Mouse (Mus musculus) MEL (cell line): Measurements from ENCODE around the gene Tmem144. TPM values are rescaled to one million over a fixed set of nuclear protein-coding genes. Genes with fewer than 3 reads are reported as not detected.

Experiments
- DNase-seq: peaks from one replicate; pipeline ENCODE4 v3.0.0; 2011; ENCODE audit warnings: low read depth, low spot score
- H3K27ac ChIP-seq: 2 replicates; pipeline ENCODE4 v1.5.1; 2012; ENCODE audit warnings: low read depth, mild to moderate bottlenecking, control low read depth, low read length, moderate library complexity; ENCODE audit not compliant: control insufficient read depth
- H3K27me3 ChIP-seq, 2 experiments: fragments of 150-350 bp in 1 of 2; sonication (generic) in 1 of 2; 2 replicates each; pipeline ENCODE4 v1.6.1; 2012; ENCODE audit warnings: low read length in 2 of 2, mild to moderate bottlenecking in 2 of 2, improper control_type of control experiment in 1 of 2, moderate library complexity in 1 of 2; ENCODE audit not compliant: insufficient read depth in 2 of 2, control insufficient read depth in 1 of 2
- H3K36me3 ChIP-seq, 2 experiments: 2 replicates each; pipeline ENCODE4 v1.6.1; 2012 to 2014; ENCODE audit warnings: low read length in 2 of 2, improper control_type of control experiment in 1 of 2, inconsistent platforms in 1 of 2, mild to moderate bottlenecking in 1 of 2; ENCODE audit not compliant: insufficient read depth in 2 of 2, control insufficient read depth in 1 of 2
- H3K4me1 ChIP-seq, 2 experiments: fragments of 150-350 bp in 1 of 2; sonication (generic) in 1 of 2; 2 replicates each; pipeline ENCODE4 v1.6.1; 2012; ENCODE audit warnings: low read length in 2 of 2, improper control_type of control experiment in 1 of 2, mild to moderate bottlenecking in 1 of 2; ENCODE audit not compliant: insufficient read depth in 2 of 2, control insufficient read depth in 1 of 2
- H3K4me3 ChIP-seq, 2 experiments: fragments of 150-350 bp in 1 of 2; sonication (generic) in 1 of 2; 2 replicates each; pipeline ENCODE4 v1.5.1; 2012; ENCODE audit warnings: low read depth in 2 of 2, low read length in 2 of 2, mild to moderate bottlenecking in 2 of 2, moderate library complexity in 2 of 2, control low read depth in 1 of 2, improper control_type of control experiment in 1 of 2; ENCODE audit not compliant: control insufficient read depth in 1 of 2, insufficient read depth in 1 of 2
- H3K79me2 ChIP-seq: 2 replicates; pipeline ENCODE4 v1.6.1; 2012; ENCODE audit warnings: mild to moderate bottlenecking, low read length, moderate library complexity; ENCODE audit not compliant: control insufficient read depth, poor library complexity, insufficient read depth
- H3K9ac ChIP-seq: 2 replicates; pipeline ENCODE4 v1.6.1; 2012; ENCODE audit warnings: low read depth, mild to moderate bottlenecking, control low read depth, low read length, moderate library complexity; ENCODE audit not compliant: control insufficient read depth, poor library complexity, severe bottlenecking
- H3K9me3 ChIP-seq: fragments of 150-350 bp; sonication (generic); replicated peaks from 2 replicates; pipeline ENCODE4 v1.6.1; 2012; ENCODE audit warnings: mild to moderate bottlenecking, low read length, improper control_type of control experiment, moderate library complexity; ENCODE audit not compliant: insufficient read depth
- BHLHE40 ChIP-seq: IDR thresholded peaks from 2 replicates; pipeline ENCODE4 v1.6.1; 2012; ENCODE audit warnings: low read depth, mild to moderate bottlenecking, inconsistent platforms, low read length, improper control_type of control experiment, borderline replicate concordance
- CHD1 ChIP-seq: IDR thresholded peaks from 2 replicates; pipeline ENCODE4 v1.6.1; 2012; ENCODE audit warnings: low read depth, mild to moderate bottlenecking, inconsistent platforms, low read length, improper control_type of control experiment
- CHD2 ChIP-seq: IDR thresholded peaks from 2 replicates; pipeline ENCODE4 v1.6.1; 2011; ENCODE audit warnings: low read length, improper control_type of control experiment
- CTCF ChIP-seq, 3 experiments: IDR thresholded peaks in 2 of 3; conservative IDR thresholded peaks in 1 of 3; 2 replicates each; pipeline ENCODE4 v1.5.1; 2011 to 2012; ENCODE audit warnings: low read length in 3 of 3, low read depth in 2 of 3, mild to moderate bottlenecking in 2 of 3, improper control_type of control experiment in 1 of 3, inconsistent platforms in 1 of 3, mixed read lengths in 1 of 3, moderate library complexity in 1 of 3; ENCODE audit not compliant: control insufficient read depth in 1 of 3, insufficient read depth in 1 of 3, poor library complexity in 1 of 3, severe bottlenecking in 1 of 3
- E2F4 ChIP-seq: IDR thresholded peaks from 2 replicates; pipeline ENCODE4 v1.6.1; 2011; ENCODE audit warnings: low read depth, low read length, improper control_type of control experiment, borderline replicate concordance
- ETS1 ChIP-seq: IDR thresholded peaks from 2 replicates; pipeline ENCODE4 v1.6.1; 2012; ENCODE audit warnings: low read depth, mild to moderate bottlenecking, inconsistent platforms, low read length, improper control_type of control experiment, moderate library complexity
- GABPA ChIP-seq: IDR thresholded peaks from 2 replicates; pipeline ENCODE4 v1.6.1; 2012; ENCODE audit warnings: low read depth, mild to moderate bottlenecking, inconsistent platforms, low read length, improper control_type of control experiment, moderate library complexity
- HCFC1 ChIP-seq: IDR thresholded peaks from 2 replicates; pipeline ENCODE4 v1.6.1; 2012; ENCODE audit warnings: low read depth, mild to moderate bottlenecking, inconsistent platforms, low read length, improper control_type of control experiment, moderate library complexity
- JUND ChIP-seq: IDR thresholded peaks from 2 replicates; pipeline ENCODE4 v1.6.1; 2011; ENCODE audit warnings: low read depth, mild to moderate bottlenecking, improper control_type of control experiment, low read length
- KAT2A ChIP-seq: conservative IDR thresholded peaks from 2 replicates; pipeline ENCODE4 v1.6.1; 2012; ENCODE audit warnings: low read depth, low read length, improper control_type of control experiment, inconsistent platforms
- MAFK ChIP-seq: IDR thresholded peaks from 2 replicates; pipeline ENCODE4 v1.6.1; 2011; ENCODE audit warnings: low read depth, mild to moderate bottlenecking, low read length, improper control_type of control experiment, borderline replicate concordance
- MAX ChIP-seq: IDR thresholded peaks from 2 replicates; pipeline ENCODE4 v1.6.1; 2011; ENCODE audit warnings: low read length, improper control_type of control experiment
- MAZ ChIP-seq: IDR thresholded peaks from 2 replicates; pipeline ENCODE4 v1.6.1; 2012; ENCODE audit warnings: low read depth, mild to moderate bottlenecking, inconsistent platforms, low read length, improper control_type of control experiment
- MEF2A ChIP-seq: IDR thresholded peaks from 2 replicates; pipeline ENCODE4 v1.6.1; 2014; ENCODE audit warnings: low read depth, mild to moderate bottlenecking, inconsistent platforms, low read length, improper control_type of control experiment; ENCODE audit not compliant: poor library complexity, insufficient replicate concordance, severe bottlenecking; ENCODE audit errors: extremely low read depth
- MXI1 ChIP-seq: IDR thresholded peaks from 2 replicates; pipeline ENCODE4 v1.6.1; 2011; ENCODE audit warnings: mild to moderate bottlenecking, low read depth, low read length, improper control_type of control experiment
- MYB ChIP-seq: IDR thresholded peaks from 2 replicates; pipeline ENCODE4 v1.6.1; 2011; ENCODE audit warnings: mild to moderate bottlenecking, low read depth, low read length, improper control_type of control experiment
- MYC ChIP-seq: IDR thresholded peaks from 2 replicates; pipeline ENCODE4 v1.6.1; 2011; ENCODE audit warnings: low read depth, mild to moderate bottlenecking, low read length, improper control_type of control experiment, moderate library complexity
- NELFE ChIP-seq: IDR thresholded peaks from 2 replicates; pipeline ENCODE4 v1.6.1; 2011; ENCODE audit warnings: low read depth, low read length, improper control_type of control experiment
- NRF1 ChIP-seq: IDR thresholded peaks from 2 replicates; pipeline ENCODE4 v1.6.1; 2014; ENCODE audit warnings: low read depth, mild to moderate bottlenecking, inconsistent platforms, low read length, improper control_type of control experiment, moderate library complexity; ENCODE audit not compliant: poor library complexity, insufficient read depth, severe bottlenecking
- POLR2A ChIP-seq, 2 experiments: IDR thresholded peaks; 2 replicates each; pipeline ENCODE4 v1.6.1; 2011 to 2012; ENCODE audit warnings: low read length in 2 of 2, mild to moderate bottlenecking in 2 of 2, control low read depth in 1 of 2, improper control_type of control experiment in 1 of 2, low read depth in 1 of 2, moderate library complexity in 1 of 2; ENCODE audit not compliant: control insufficient read depth in 1 of 2, insufficient read depth in 1 of 2, poor library complexity in 1 of 2
- POLR2AphosphoS2 ChIP-seq: IDR thresholded peaks from 2 replicates; pipeline ENCODE4 v1.6.1; 2011; ENCODE audit warnings: low read length, improper control_type of control experiment
- POLR2AphosphoS5 ChIP-seq: IDR thresholded peaks from 2 replicates; pipeline ENCODE4 v1.6.1; 2012; ENCODE audit warnings: low read depth, borderline replicate concordance, mild to moderate bottlenecking, inconsistent platforms, low read length, moderate library complexity, mixed read lengths
- RAD21 ChIP-seq: IDR thresholded peaks from 2 replicates; pipeline ENCODE4 v1.6.1; 2011; ENCODE audit warnings: mild to moderate bottlenecking, low read depth, low read length, improper control_type of control experiment
- RCOR1 ChIP-seq: IDR thresholded peaks from 2 replicates; pipeline ENCODE4 v1.6.1; 2012; ENCODE audit warnings: low read depth, mild to moderate bottlenecking, inconsistent platforms, low read length, improper control_type of control experiment
- SIN3A ChIP-seq: IDR thresholded peaks from 2 replicates; pipeline ENCODE4 v1.6.1; 2012; ENCODE audit warnings: low read length, improper control_type of control experiment, inconsistent platforms
- SMC3 ChIP-seq: IDR thresholded peaks from 2 replicates; pipeline ENCODE4 v1.6.1; 2011; ENCODE audit warnings: low read depth, low read length, improper control_type of control experiment
- TAL1 ChIP-seq: IDR thresholded peaks from 2 replicates; pipeline ENCODE4 v1.6.1; 2012; ENCODE audit warnings: mild to moderate bottlenecking, inconsistent platforms, low read length, moderate library complexity, mixed read lengths
- TBP ChIP-seq: IDR thresholded peaks from 2 replicates; pipeline ENCODE4 v1.8.0; 2011; ENCODE audit warnings: low read depth, low read length, improper control_type of control experiment
- TCF12 ChIP-seq: IDR thresholded peaks from 2 replicates; pipeline ENCODE4 v1.6.1; 2014; ENCODE audit warnings: low read depth, mild to moderate bottlenecking, inconsistent platforms, low read length, improper control_type of control experiment, moderate library complexity
- UBTF ChIP-seq: IDR thresholded peaks from 2 replicates; pipeline ENCODE4 v1.6.1; 2012; ENCODE audit warnings: low read depth, mild to moderate bottlenecking, inconsistent platforms, low read length, improper control_type of control experiment, moderate library complexity, borderline replicate concordance; ENCODE audit not compliant: insufficient read depth
- USF1 ChIP-seq: IDR thresholded peaks from 2 replicates; pipeline ENCODE4 v1.6.1; 2014; ENCODE audit warnings: low read depth, mild to moderate bottlenecking, inconsistent platforms, low read length, improper control_type of control experiment, moderate library complexity
- USF2 ChIP-seq, 2 experiments: IDR thresholded peaks; 2 replicates each; pipeline ENCODE4 v1.6.1; 2011 to 2012; ENCODE audit warnings: improper control_type of control experiment in 2 of 2, low read length in 2 of 2, borderline replicate concordance in 1 of 2, inconsistent platforms in 1 of 2, low read depth in 1 of 2, mild to moderate bottlenecking in 1 of 2; ENCODE audit not compliant: insufficient read depth in 1 of 2
- ZC3H11A ChIP-seq: IDR thresholded peaks from 2 replicates; pipeline ENCODE4 v1.6.1; 2012; ENCODE audit warnings: low read depth, mild to moderate bottlenecking, inconsistent platforms, low read length, improper control_type of control experiment
- ZKSCAN1 ChIP-seq: IDR thresholded peaks from 2 replicates; pipeline ENCODE4 v1.6.1; 2012; ENCODE audit warnings: low read depth, mild to moderate bottlenecking, inconsistent platforms, low read length, improper control_type of control experiment, moderate library complexity
- ZMIZ1 ChIP-seq: IDR thresholded peaks from 2 replicates; pipeline ENCODE4 v1.6.1; 2012; ENCODE audit warnings: low read depth, mild to moderate bottlenecking, inconsistent platforms, low read length, improper control_type of control experiment, moderate library complexity
- ZNF384 ChIP-seq: IDR thresholded peaks from 2 replicates; pipeline ENCODE4 v1.6.1; 2012; ENCODE audit warnings: low read depth, mild to moderate bottlenecking, inconsistent platforms, low read length, improper control_type of control experiment
- polyA plus RNA-seq, 2 experiments: library from polyadenylated mRNA; stranded (reverse) in 1 of 2; unstranded in 1 of 2; fragments of >175 nt in 1 of 2; fragments of >200 nt in 1 of 2; gene quantifications; 2 replicates each; pipeline versions ENCODE4 v1.2.1 to v1.2.4; 2012; ENCODE audit warnings: low replicate concordance in 2 of 2, low read depth in 1 of 2; ENCODE audit not compliant: insufficient read length in 2 of 2, insufficient read depth in 1 of 2, missing spikeins in 1 of 2
- total RNA-seq: library from RNA; depleted of rRNA; stranded (reverse); fragments of 300-350 nt; gene quantifications from 2 replicates; pipeline ENCODE4 v1.2.3, GENCODE M21; 2012; rRNA removed

Tmem144 gene
- total RNA-seq (0.04 and 0.07 TPM in 2 replicates), polyA plus RNA-seq (under 1 TPM in 1 of 2 experiments, not detected in 1; 0.25 TPM)

DNA sequence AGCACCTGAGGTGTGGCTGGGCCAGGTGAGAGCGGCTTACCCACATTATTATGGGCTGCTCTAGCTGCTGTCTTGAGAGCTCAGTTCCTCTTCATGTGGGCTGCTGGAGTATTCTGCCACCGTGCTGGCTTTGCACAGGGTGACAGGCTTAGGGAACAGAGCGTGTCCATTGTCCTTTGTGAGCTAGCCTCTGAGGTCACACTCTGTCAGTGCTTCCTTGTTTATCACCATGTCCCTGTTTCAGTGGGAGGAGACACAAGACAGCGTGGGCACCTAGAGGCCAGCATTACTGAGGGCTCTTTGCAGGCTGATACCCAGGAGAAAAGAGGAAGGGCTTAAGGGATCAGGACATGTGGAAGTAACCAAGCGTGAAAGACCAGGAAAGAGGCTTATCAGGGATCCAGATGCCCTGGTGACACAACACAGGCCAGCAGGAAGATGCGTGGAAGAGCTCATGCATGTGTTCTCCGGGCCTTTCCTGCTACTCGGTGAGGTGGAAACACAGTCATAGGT, at the start of gene Tmem144:
Gene Tmem144, minus strand, starts transcription at position 120 of the 513 bp plus-strand sequence.
- Histone ChIP-seq H3K36me3 (peaks cover 0 to 21% of the 10 kb centered on the region in 2 experiments; a peak in 2 of 4 replicates), H3K4me3 (peak within 1 kb of the TSS in 1 of 2 experiments; percentile 3; a peak in 1 of 4 replicates), H3K4me1 (peaks cover 3 to 39% of the 10 kb centered on the region in 2 experiments), H3K9me3 (no peaks in the 10 kb centered on the region), H3K9ac (peak within 1 kb of the TSS; percentile 21; the same call in 1 of the 2 replicates), H3K79me2 (no peaks in the 10 kb centered on the region), H3K27me3 (no peaks in the 10 kb centered on the region), H3K27ac (peak within 1 kb of the TSS; percentile 30)
- DNase-seq = peak; percentile 79
- TF ChIP-seq BHLHE40 (no peak), CTCF (IDR thresholded peaks at IDR 0.05 in 2 of 3, conservative IDR thresholded peaks at IDR 0.05 in 1 of 3; ENCODE audit: control insufficient read depth in 1 of 3, insufficient read depth in 1 of 3, low read depth in 2 of 3, low read length in 3 of 3, poor library complexity in 1 of 3, severe bottlenecking in 1 of 3) (no peak), POLR2A (IDR thresholded peaks at IDR 0.05; ENCODE audit: control insufficient read depth in 1 of 2, insufficient read depth in 1 of 2, low read depth in 1 of 2, low read length in 2 of 2, poor library complexity in 1 of 2) (no peak), KAT2A (no peak), MAZ (no peak), UBTF (no peak), MAFK (no peak), ZKSCAN1 (no peak), MAX (peak; percentile 64), TCF12 (no peak), CHD2 (no peak), ZNF384 (no peak), GABPA (no peak), MEF2A (no peak), MXI1 (0 out of 2 replicates have a peak, but pooled peaks have one; percentile 48), ETS1 (peak; percentile 80), POLR2AphosphoS5 (no peak), ZMIZ1 (no peak), HCFC1 (no peak), TAL1 (peak; percentile 53; the same call in 1 of the 2 replicates), NELFE (no peak), ZC3H11A (no peak), SIN3A (no peak), E2F4 (no peak), TBP (no peak), NRF1 (no peak), USF2 (IDR thresholded peaks at IDR 0.05; ENCODE audit: borderline replicate concordance in 1 of 2, insufficient read depth in 1 of 2, low read depth in 1 of 2, low read length in 2 of 2) (no peak), POLR2AphosphoS2 (no peak), RAD21 (no peak), MYC (0 out of 2 replicates have a peak, but pooled peaks have one; percentile 42), JUND (no peak), SMC3 (no peak), RCOR1 (0 out of 2 replicates have a peak, but pooled peaks have one; percentile 15), MYB (no peak), USF1 (no peak), CHD1 (no peak)
